Mouse (Mus musculus) liver, embryonic 11.5 days (tissue): ENCODE results near the gene Gpsm2. TPM values are rescaled to one million over a fixed set of nuclear protein-coding genes. Genes with fewer than 3 reads are reported as not detected.

Source experiments
- ATAC-seq: fragments of 200-750 bp; cut with Nextera tagmentation; replicated peaks from 2 replicates; pipeline ENCODE4 v1.8.0; 2017; ENCODE audit warnings: moderate number of reproducible peaks, mild to moderate bottlenecking, moderate TSS enrichment, moderate library complexity; ENCODE audit not compliant: low FRiP score
- DNase-seq: peaks from one replicate; pipeline ENCODE4 v3.0.0-alpha.2; 2017; ENCODE audit warnings: low spot score
- H3K27ac ChIP-seq: fragments of 300-500 bp; sonication (generic); 2 replicates; pipeline ENCODE4 v1.5.1; 2014; ENCODE audit warnings: mild to moderate bottlenecking, low read depth, low read length, control low read depth
- H3K27me3 ChIP-seq: fragments of 300-500 bp; sonication (generic); replicated peaks from 2 replicates; pipeline ENCODE4 v1.6.1; 2014; ENCODE audit warnings: low read length, mixed read lengths; ENCODE audit not compliant: control insufficient read depth, insufficient read depth
- H3K36me3 ChIP-seq: fragments of 300-500 bp; sonication (generic); 2 replicates; pipeline ENCODE4 v1.6.1; 2014; ENCODE audit warnings: mild to moderate bottlenecking, low read length, moderate library complexity, mixed read lengths; ENCODE audit not compliant: control insufficient read depth, insufficient read depth
- H3K4me1 ChIP-seq: fragments of 300-500 bp; sonication (generic); replicated peaks from 2 replicates; pipeline ENCODE4 v1.6.1; 2014; ENCODE audit warnings: low read length, mixed read lengths; ENCODE audit not compliant: control insufficient read depth, insufficient read depth
- H3K4me2 ChIP-seq: fragments of 300-500 bp; sonication (generic); 2 replicates; pipeline ENCODE4 v1.6.1; 2014; ENCODE audit warnings: mild to moderate bottlenecking, control low read depth, moderate library complexity
- H3K4me3 ChIP-seq: fragments of 300-500 bp; sonication (generic); 2 replicates; pipeline ENCODE4 v1.5.1; 2014; ENCODE audit warnings: low read depth, low read length, control low read depth
- H3K9ac ChIP-seq: fragments of 300-500 bp; sonication (generic); 2 replicates; pipeline ENCODE4 v1.6.1; 2014; ENCODE audit warnings: low read depth, low read length, control low read depth
- H3K9me3 ChIP-seq: fragments of 300-500 bp; sonication (generic); 2 replicates; pipeline ENCODE4 v1.6.1; 2016; ENCODE audit warnings: low read length, inconsistent platforms, mixed read lengths; ENCODE audit not compliant: control insufficient read depth
- WGBS: fragments of 180-500 bp; shearing (Covaris S2); extraction: QIAGEN DNeasy Blood & Tissue Kit; methylation state at CpG from one replicate; pipeline ENCODE4 v1.1.7; 2014; 5-methylcytosine and 5-hydroxymethylcytosine counted together
- polyA plus RNA-seq: library from polyadenylated mRNA; unstranded; fragments of >200 nt; fragmentation: Nextera tagmentation; extraction: Ambion mirVana; gene quantifications from 2 replicates; pipeline ENCODE4 v1.2.1, GENCODE M21; 2014

Gpsm2 gene
- polyA plus RNA-seq, 1 experiment from 2014 or later, result 41.8 TPM

DNA sequence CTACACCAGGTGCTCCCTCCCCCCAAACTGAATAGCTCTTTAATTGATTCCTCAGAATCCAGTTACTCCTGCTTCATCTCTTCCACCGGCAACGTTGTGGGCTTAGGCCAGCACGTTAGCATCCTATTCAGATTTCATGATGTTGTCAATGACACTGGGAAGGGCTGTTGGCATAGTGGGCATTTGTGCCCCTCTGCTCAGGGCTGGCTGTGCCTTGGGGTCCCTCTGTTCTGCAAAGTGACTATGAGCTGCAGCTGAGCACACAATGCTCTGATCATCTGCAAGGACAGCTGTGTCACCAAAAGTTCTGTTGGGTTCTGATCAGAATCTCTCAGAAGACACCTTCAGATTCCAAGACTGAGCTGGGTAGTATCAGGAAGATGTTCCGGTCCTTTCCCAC, 22.0 kb upstream of the Gpsm2 start:
- Histone ChIP-seq H3K27me3 (no peaks in the 10 kb centered on the region; the same call in 1 of the 2 replicates), H3K4me2 (no peak overlapping the region), H3K9me3 (no peaks in the 10 kb centered on the region), H3K27ac (no peak overlapping the region), H3K4me1 (peaks cover 5% of the 10 kb centered on the region), H3K9ac (no peak overlapping the region), H3K4me3 (no peak overlapping the region), H3K36me3 (no peaks in the 10 kb centered on the region)
- DNase-seq (no peak), ATAC-seq (no peak)
- 82% methylated on average over 4 of the region's 4 CpGs for WGBS

DNA sequence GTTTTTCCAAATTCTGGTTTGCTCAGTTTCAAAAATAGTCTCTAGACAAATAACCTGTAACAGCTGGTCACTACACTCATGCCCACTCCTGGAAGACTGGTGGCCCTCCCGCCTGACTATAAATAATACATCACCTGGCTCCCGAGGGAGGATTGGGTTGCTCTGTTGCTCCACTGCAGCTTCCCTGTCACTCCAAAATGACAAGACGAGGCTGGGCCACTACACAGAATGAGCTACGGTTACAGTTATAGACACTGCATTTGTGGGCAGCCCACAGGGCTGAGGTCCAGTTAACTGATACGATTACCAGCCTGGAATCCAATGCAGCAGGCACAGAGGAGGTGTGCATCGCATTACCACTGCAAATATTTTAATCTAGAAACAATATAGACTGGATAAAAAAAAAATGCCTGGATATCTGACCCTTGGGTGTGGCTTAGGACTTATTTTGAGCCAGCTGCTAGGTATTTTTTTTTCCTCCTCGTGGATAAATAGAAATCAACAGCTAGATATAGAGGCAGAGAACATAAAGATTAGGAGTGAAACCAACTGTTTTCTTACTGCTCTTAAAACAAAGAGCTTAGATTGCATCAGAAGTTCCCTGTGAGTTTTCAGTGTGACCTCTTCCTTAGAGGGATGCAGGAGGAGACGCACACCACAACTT, 17.1 kb upstream of the Gpsm2 start, which contains the start of gene Aknad1:
Aknad1 (plus strand) TSS at position 614 of the 664 bp plus-strand sequence.
- 65% methylated on average over 8 of the region's 8 CpGs for WGBS
- Histone ChIP-seq H3K36me3 (no peaks in the 10 kb centered on the region), H3K4me3 (no peak within 1 kb of the TSS), H3K27ac (no peak within 1 kb of the TSS), H3K27me3 (no peaks in the 10 kb centered on the region; the same call in 1 of the 2 replicates), H3K9me3 (no peaks in the 10 kb centered on the region), H3K4me2 (no peak within 1 kb of the TSS), H3K9ac (no peak within 1 kb of the TSS), H3K4me1 (no peaks in the 10 kb centered on the region)
- ATAC-seq, result no peak
- no peak for DNase-seq

DNA sequence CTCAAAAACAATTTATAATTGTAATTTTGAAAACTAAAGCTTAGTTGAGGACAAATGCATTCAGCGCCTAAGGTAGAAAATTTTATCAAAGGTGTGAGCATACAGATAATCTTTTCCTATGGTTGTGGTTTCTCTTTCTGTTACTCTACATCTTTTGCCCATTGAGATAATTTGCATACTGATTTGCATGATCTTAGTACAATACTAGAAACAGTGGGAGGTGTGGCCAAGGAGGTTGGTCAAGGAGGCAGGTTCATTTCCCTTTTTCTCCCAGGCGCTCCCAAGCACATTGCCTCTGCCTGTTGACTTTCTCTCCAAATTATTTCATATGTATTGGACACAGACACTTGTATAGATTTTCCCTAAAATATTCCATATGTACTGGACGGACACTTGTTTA, 15.7 kb upstream of the Gpsm2 start:
- WGBS, result 76% methylated on average over 3 of the region's 3 CpGs
- no peak overlapping the region for H3K27ac ChIP-seq
- H3K36me3 ChIP-seq, result no peaks in the 10 kb centered on the region
- no peak overlapping the region for H3K4me3 ChIP-seq
- no peaks in the 10 kb centered on the region for H3K4me1 ChIP-seq
- no peak for DNase-seq
- no peak overlapping the region for H3K9ac ChIP-seq
- no peaks in the 10 kb centered on the region; the same call in 1 of the 2 replicates for H3K27me3 ChIP-seq
- ATAC-seq, result no peak
- no peaks in the 10 kb centered on the region for H3K9me3 ChIP-seq
- no peak overlapping the region for H3K4me2 ChIP-seq

DNA sequence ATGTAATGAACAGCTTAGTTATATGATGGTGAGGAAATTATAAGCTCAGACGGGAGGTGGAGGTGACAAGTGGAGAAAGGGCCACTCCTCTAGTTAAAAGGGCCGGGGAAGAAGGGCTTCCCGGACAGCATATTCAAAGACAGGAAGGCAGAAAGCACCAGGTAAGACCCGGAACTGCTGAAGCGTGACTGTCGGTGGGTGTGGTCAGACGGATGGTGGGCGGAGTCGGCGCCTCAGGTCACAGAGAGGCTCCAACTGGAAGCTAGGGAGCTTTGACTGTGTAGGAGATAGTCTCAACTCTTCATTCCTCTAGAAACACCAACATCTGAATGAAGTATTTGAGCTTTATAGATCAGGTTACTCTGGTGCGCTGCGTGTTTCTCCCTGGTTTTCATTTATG, 8.2 kb upstream of the Gpsm2 start:
- ATAC-seq (peak; percentile 85), DNase-seq (peak; percentile 41)
- H3K4me2 ChIP-seq, result peak overlapping the region; percentile 51
- WGBS, result 32% methylated on average over 12 of the region's 12 CpGs
- H3K4me3 ChIP-seq, result no peak overlapping the region
- no peak overlapping the region for H3K27ac ChIP-seq
- H3K9ac ChIP-seq, result peak overlapping the region; percentile 35; the same call in 1 of the 2 replicates
- peaks cover 3% of the 10 kb centered on the region; the same call in 1 of the 2 replicates for H3K4me1 ChIP-seq
- no peaks in the 10 kb centered on the region for H3K36me3 ChIP-seq
- 0 out of 2 replicates have a peak, but pooled peaks cover 3% of the 10 kb centered on the region for H3K9me3 ChIP-seq
- H3K27me3 ChIP-seq, result no peaks in the 10 kb centered on the region; the same call in 1 of the 2 replicates

DNA sequence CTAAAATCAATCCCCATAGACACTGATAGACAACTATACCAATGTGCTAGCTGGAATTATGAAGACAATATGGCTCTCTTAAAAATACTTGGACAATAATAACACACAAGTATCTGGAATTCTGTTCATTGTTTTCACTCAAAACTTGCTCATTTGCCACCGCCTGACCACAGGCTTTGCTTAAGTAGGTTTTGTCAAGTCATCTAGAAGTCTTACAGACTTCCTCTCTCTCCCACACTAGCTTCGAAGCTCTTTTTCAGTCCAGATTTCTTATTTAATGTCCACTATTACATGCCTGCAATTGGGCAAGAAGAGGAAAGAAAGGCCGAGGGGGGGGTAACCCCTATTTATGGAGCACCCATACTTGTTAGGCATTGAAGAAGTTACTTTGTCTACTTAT, 5.7 kb upstream of the Gpsm2 start:
- Histone ChIP-seq H3K4me2 (no peak overlapping the region), H3K4me1 (peaks cover 8% of the 10 kb centered on the region; the same call in 1 of the 2 replicates), H3K9me3 (0 out of 2 replicates have a peak, but pooled peaks cover 3% of the 10 kb centered on the region), H3K27me3 (no peaks in the 10 kb centered on the region), H3K36me3 (no peaks in the 10 kb centered on the region), H3K4me3 (no peak overlapping the region), H3K27ac (no peak overlapping the region), H3K9ac (no peak overlapping the region)
- WGBS, result 69% methylated on average over 3 of the region's 3 CpGs
- no peak for ATAC-seq
- DNase-seq, result no peak

DNA sequence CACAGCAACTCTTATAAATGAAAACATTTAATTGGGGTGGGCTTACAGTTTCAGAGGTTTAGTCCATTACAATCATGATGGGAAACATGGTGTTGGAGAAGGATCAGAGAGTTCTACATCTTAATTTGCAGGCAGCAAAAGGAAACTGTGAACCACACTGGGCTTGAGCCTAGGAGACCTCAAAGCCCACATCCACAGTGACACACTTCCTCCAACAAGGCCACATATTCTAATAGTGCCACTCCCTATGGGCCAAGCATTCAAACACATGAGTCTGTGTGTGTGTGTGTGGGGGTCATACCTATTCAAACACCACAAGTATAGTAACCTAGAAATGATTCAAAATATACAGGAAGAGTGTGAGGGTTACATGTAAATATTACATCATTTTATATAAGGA, 5.2 kb upstream of the Gpsm2 start:
- DNase-seq (no peak), ATAC-seq (no peak)
- no peak overlapping the region for H3K4me2 ChIP-seq
- H3K27ac ChIP-seq, result no peak overlapping the region
- no peak overlapping the region for H3K9ac ChIP-seq
- peaks cover 12% of the 10 kb centered on the region; the same call in 1 of the 2 replicates for H3K4me1 ChIP-seq
- 0 out of 2 replicates have a peak, but pooled peaks cover 3% of the 10 kb centered on the region for H3K9me3 ChIP-seq
- H3K4me3 ChIP-seq, result no peak overlapping the region
- H3K27me3 ChIP-seq, result no peaks in the 10 kb centered on the region
- H3K36me3 ChIP-seq, result no peaks in the 10 kb centered on the region

DNA sequence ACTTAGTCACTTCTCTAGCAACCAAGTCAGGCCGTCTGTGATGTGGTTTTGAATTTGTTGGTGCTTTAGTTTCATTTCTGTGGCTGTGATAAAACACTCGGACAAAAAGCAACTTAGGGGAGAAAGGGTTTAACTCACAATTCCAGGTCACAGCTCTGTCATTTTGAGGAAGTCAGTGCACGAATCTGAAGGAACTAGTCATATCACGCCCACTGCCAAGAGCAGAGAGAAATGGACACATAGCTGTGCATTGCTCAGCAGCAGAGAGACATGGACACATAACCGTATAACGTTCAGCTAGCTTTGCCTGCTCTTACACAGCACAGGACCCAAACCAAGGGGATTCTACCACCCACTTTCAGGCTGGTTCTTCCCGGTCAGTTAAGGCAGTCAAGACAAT, 4.3 kb upstream of the Gpsm2 start:
- 81% methylated on average over 7 of the region's 7 CpGs for WGBS

DNA sequence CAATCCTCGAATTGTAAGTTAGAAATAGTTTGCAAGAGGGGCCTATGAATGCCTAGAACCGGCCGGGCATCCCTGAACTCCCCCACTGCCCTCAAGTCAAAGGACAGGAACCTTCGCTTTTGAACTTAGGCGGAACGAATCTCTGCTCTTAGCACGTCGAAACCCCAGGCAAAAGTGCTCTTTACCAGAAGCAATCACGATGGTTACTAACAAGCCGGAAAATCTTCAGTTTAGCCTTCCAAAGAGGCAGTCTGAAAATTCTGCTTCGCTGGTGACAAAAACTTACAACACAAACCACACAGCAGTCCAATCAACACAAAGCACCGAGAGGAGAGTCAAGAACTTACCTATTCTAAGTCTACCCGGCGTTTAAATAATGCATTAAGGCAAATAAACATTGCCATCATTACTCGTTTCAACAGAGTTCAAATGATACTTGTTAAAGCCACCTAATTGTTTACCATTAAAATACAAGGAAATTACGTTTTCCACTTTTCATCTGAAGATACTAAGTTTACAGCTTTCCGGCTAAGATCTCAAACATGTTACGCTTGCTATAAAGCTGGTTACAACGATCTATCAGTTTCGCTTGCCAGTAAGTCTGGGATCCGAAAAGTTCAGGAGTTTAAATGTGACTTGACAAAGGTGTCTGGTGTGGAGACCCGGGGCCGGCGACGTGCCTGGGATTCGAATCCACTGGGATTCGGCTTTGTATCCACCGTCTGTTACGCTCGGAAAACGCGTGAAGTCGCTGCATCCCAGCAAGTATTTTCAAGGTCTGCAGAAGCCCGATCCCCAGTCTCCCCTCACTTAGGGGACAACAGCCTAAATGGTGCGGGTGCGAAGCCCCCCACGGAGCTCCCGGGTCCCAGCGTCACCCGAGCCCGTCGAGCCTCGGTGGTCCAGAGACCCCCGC, 775 bp downstream of the Gpsm2 start:
- ATAC-seq, result no peak; the same call in 1 of the 2 replicates

More for the DNA sequence above, 4.3 kb upstream of the Gpsm2 start:
- H3K4me1 ChIP-seq, result peaks cover 13% of the 10 kb centered on the region; the same call in 1 of the 2 replicates
- H3K36me3 ChIP-seq, result no peaks in the 10 kb centered on the region
- 0 out of 2 replicates have a peak, but pooled peaks cover 3% of the 10 kb centered on the region for H3K9me3 ChIP-seq
- H3K27ac ChIP-seq, result no peak overlapping the region
- DNase-seq, result no peak
- no peak overlapping the region for H3K4me3 ChIP-seq
- no peak for ATAC-seq
- no peak overlapping the region for H3K9ac ChIP-seq
- H3K27me3 ChIP-seq, result no peaks in the 10 kb centered on the region
- no peak overlapping the region for H3K4me2 ChIP-seq

More for the DNA sequence above, 775 bp downstream of the Gpsm2 start:
- Histone ChIP-seq H3K27ac (peak overlapping the region; percentile 82), H3K4me1 (peaks cover 10% of the 10 kb centered on the region), H3K4me2 (peak overlapping the region; percentile 64), H3K9ac (peak overlapping the region; percentile 91), H3K36me3 (no peaks in the 10 kb centered on the region), H3K27me3 (no peaks in the 10 kb centered on the region), H3K4me3 (peak overlapping the region; percentile 78), H3K9me3 (0 out of 2 replicates have a peak, but pooled peaks cover 3% of the 10 kb centered on the region)
- DNase-seq, result peak; percentile 32
- WGBS, result 2% methylated on average over 44 of the region's 44 CpGs
